Mouse (Mus musculus) midbrain, postnatal 0 days (tissue): ENCODE data around the gene Tns3. TPM values are rescaled to one million over a fixed set of nuclear protein-coding genes. Genes with fewer than 3 reads are reported as not detected.

Source experiments
- ATAC-seq: fragments of 200-750 bp; cut with Nextera tagmentation; 2 replicates; pipeline ENCODE4 v1.8.0; 2017; ENCODE audit warnings: moderate number of reproducible peaks, mild to moderate bottlenecking, moderate TSS enrichment, moderate library complexity; ENCODE audit not compliant: low FRiP score
- DNase-seq: peaks from one replicate; pipeline ENCODE4 v3.0.0-alpha.2; 2015; ENCODE audit warnings: low spot score
- H3K27ac ChIP-seq: fragments of 300-500 bp; sonication (generic); 2 replicates; pipeline ENCODE4 v1.5.1; 2014; ENCODE audit warnings: low read depth, mild to moderate bottlenecking, low read length, mixed read lengths
- H3K27me3 ChIP-seq: fragments of 300-500 bp; sonication (generic); 2 replicates; pipeline ENCODE4 v1.6.1; 2014; ENCODE audit warnings: low read length, control low read depth, mixed read lengths; ENCODE audit not compliant: insufficient read depth
- H3K36me3 ChIP-seq: fragments of 300-500 bp; sonication (generic); 2 replicates; pipeline ENCODE4 v1.6.1; 2014; ENCODE audit warnings: low read length, control low read depth, mixed read lengths; ENCODE audit not compliant: insufficient read depth
- H3K4me1 ChIP-seq: fragments of 300-500 bp; sonication (generic); 2 replicates; pipeline ENCODE4 v1.6.1; 2014; ENCODE audit warnings: mild to moderate bottlenecking, control low read depth, antibody characterized with exemption, low read length, mixed read lengths; ENCODE audit not compliant: insufficient read depth
- H3K4me2 ChIP-seq: fragments of 300-500 bp; sonication (generic); 2 replicates; pipeline ENCODE4 v1.6.1; 2014; ENCODE audit warnings: low read depth, mild to moderate bottlenecking, low read length, mixed read lengths; ENCODE audit not compliant: poor library complexity, severe bottlenecking
- H3K4me3 ChIP-seq: fragments of 300-500 bp; sonication (generic); 2 replicates; pipeline ENCODE4 v1.5.1; 2014; ENCODE audit warnings: low read depth, mild to moderate bottlenecking, low read length, moderate library complexity
- H3K9ac ChIP-seq: fragments of 300-500 bp; sonication (generic); replicated peaks from 2 replicates; pipeline ENCODE4 v1.6.1; 2014; ENCODE audit warnings: mild to moderate bottlenecking, low read length, moderate library complexity, mixed read lengths; ENCODE audit not compliant: poor library complexity, severe bottlenecking
- H3K9me3 ChIP-seq: fragments of 300-500 bp; sonication (generic); 2 replicates; pipeline ENCODE4 v1.6.1; 2016; ENCODE audit warnings: low read length, control low read depth
- CTCF ChIP-seq: IDR thresholded peaks from 2 replicates; pipeline ENCODE4 v1.5.1; 2016; ENCODE audit warnings: antibody characterized with exemption, mild to moderate bottlenecking
- WGBS: fragments of 180-500 bp; shearing (Covaris S2); extraction: QIAGEN DNeasy Blood & Tissue Kit; methylation state at CpG from one replicate; pipeline ENCODE4 v1.1.7; 2014; 5-methylcytosine and 5-hydroxymethylcytosine counted together
- polyA plus RNA-seq: library from polyadenylated mRNA; unstranded; fragments of >200 nt; fragmentation: Nextera tagmentation; extraction: Ambion mirVana; gene quantifications from 2 replicates; pipeline ENCODE4 v1.2.1, GENCODE M21; 2015
- total RNA-seq: library from RNA; depleted of rRNA; stranded (reverse); fragments of >200 nt; gene quantifications from 2 replicates; pipeline ENCODE4 v1.2.3, GENCODE M21; 2014

Tns3 gene
- total and polyA plus RNA-seq, 2 experiments from 2014 or later = 4.9 to 38.7 TPM

- H3K4me3 ChIP-seq = no peak overlapping the region
- H3K9me3 ChIP-seq = no peaks in the 10 kb centered on the region
- no peak overlapping the region for H3K27ac ChIP-seq
- WGBS = 83% methylated on average over 1 of the region's 1 CpGs
- no peaks in the 10 kb centered on the region for H3K4me1 ChIP-seq
- H3K36me3 ChIP-seq = no peaks in the 10 kb centered on the region
- no peak overlapping the region for H3K9ac ChIP-seq
- ATAC-seq (no peak), DNase-seq (no peak)
- no peaks in the 10 kb centered on the region for H3K27me3 ChIP-seq
- no peak overlapping the region for H3K4me2 ChIP-seq
- TF ChIP-seq CTCF = no peak
Measured at GRCm38 (mm10) chr11:8686061-8686460, 21.7 kb upstream of the Tns3 start.

DNA sequence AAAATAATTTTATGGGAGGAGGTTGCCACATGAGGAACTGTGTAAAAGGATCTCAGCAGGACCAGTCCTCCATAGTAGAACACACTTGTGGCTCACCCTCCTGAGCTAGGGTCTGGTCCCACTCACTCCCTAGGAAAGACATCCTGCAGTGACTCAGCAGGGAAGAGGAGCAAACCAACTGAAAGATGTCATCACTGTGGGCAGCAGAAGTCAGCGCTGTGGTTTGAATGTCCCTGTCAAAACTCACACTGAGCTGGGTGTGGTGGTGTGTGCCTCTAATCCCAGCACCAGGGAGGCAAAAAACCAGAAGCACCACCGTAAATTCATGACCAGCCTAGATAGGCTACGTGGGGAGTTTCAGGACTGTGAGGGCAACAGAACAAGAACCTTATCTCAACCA is 20.9 kb upstream of the Tns3 start:
- H3K4me3 ChIP-seq = no peak overlapping the region
- DNase-seq (no peak), ATAC-seq (no peak)
- H3K9ac ChIP-seq = no peak overlapping the region
- no peak for TF ChIP-seq CTCF
- H3K27me3 ChIP-seq = no peaks in the 10 kb centered on the region
- no peaks in the 10 kb centered on the region for H3K9me3 ChIP-seq
- H3K27ac ChIP-seq = no peak overlapping the region
- H3K4me2 ChIP-seq = no peak overlapping the region
- H3K36me3 ChIP-seq = no peaks in the 10 kb centered on the region
- 72% methylated on average over 3 of the region's 3 CpGs for WGBS
- no peaks in the 10 kb centered on the region for H3K4me1 ChIP-seq

GRCm38 (mm10) chr11:8684262-8684661 is 19.9 kb upstream of the Tns3 start:
- Histone ChIP-seq H3K4me3 (no peak overlapping the region), H3K9me3 (no peaks in the 10 kb centered on the region), H3K27me3 (no peaks in the 10 kb centered on the region), H3K9ac (no peak overlapping the region), H3K4me2 (no peak overlapping the region), H3K36me3 (no peaks in the 10 kb centered on the region), H3K27ac (no peak overlapping the region), H3K4me1 (no peaks in the 10 kb centered on the region)
- WGBS = 90% methylated on average over 5 of the region's 5 CpGs
- TF ChIP-seq CTCF = no peak
- DNase-seq (no peak), ATAC-seq (no peak)

DNA sequence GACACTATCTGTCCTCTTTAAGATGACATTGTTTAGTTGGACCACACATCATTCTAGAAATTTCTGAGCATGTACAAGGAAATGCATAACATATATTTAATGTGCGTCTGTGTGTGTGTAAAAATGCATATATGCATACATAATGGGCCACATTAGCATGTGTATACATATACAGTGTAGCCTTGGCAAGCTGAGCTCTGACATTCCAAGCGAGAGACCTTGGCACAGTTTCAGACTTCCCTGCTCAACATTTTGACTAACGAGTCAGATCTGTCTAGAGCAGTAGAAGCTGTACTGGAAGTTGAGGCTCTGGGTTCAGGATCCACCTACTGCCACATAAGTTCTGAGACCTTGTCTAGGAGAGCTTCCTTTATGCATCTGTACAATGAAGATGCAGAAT is 17.0 kb upstream of the Tns3 start:
- 64% methylated on average over 3 of the region's 3 CpGs for WGBS
- Histone ChIP-seq H3K27ac (no peak overlapping the region), H3K4me2 (no peak overlapping the region), H3K27me3 (no peaks in the 10 kb centered on the region), H3K36me3 (no peaks in the 10 kb centered on the region), H3K9ac (no peak overlapping the region), H3K4me1 (no peaks in the 10 kb centered on the region), H3K9me3 (no peaks in the 10 kb centered on the region), H3K4me3 (no peak overlapping the region)
- ATAC-seq (no peak), DNase-seq (no peak)
- TF ChIP-seq CTCF = no peak

GRCm38 (mm10) chr11:8680650-8681049 is 16.3 kb upstream of the Tns3 start:
- no peak for ATAC-seq

GRCm38 (mm10) chr11:8679221-8679620 is 14.9 kb upstream of the Tns3 start:
- DNase-seq = no peak
- Histone ChIP-seq H3K27me3 (no peaks in the 10 kb centered on the region), H3K9ac (no peak overlapping the region), H3K4me3 (no peak overlapping the region), H3K27ac (no peak overlapping the region), H3K36me3 (no peaks in the 10 kb centered on the region), H3K4me2 (no peak overlapping the region), H3K9me3 (no peaks in the 10 kb centered on the region), H3K4me1 (no peaks in the 10 kb centered on the region)
- WGBS = 94% methylated on average over 5 of the region's 5 CpGs
- TF ChIP-seq CTCF = no peak
- ATAC-seq = no peak

More at GRCm38 (mm10) chr11:8680650-8681049, 16.3 kb upstream of the Tns3 start:
- Histone ChIP-seq H3K36me3 (no peaks in the 10 kb centered on the region), H3K27ac (no peak overlapping the region), H3K9ac (no peak overlapping the region), H3K9me3 (no peaks in the 10 kb centered on the region), H3K4me2 (no peak overlapping the region), H3K27me3 (no peaks in the 10 kb centered on the region), H3K4me1 (no peaks in the 10 kb centered on the region), H3K4me3 (no peak overlapping the region)
- 43% methylated on average over 7 of the region's 7 CpGs for WGBS
- no peak for DNase-seq
- no peak for TF ChIP-seq CTCF
